Mouse (Mus musculus) E14TG2a.4 (cell line): ENCODE measurements around the gene Myh7b.

Experiments used
- CTCF ChIP-seq: conservative IDR thresholded peaks from 2 replicates; pipeline ENCODE4 v1.5.1; 2014; ENCODE audit warnings: low read length
- POU5F1 ChIP-seq: IDR thresholded peaks from 2 replicates; pipeline ENCODE4 v1.6.1; 2014; ENCODE audit warnings: low read length, borderline replicate concordance

- TF ChIP-seq POU5F1 (no peak), CTCF (no peak)
Observed at GRCm38 (mm10) chr2:155589521-155589920, 21.5 kb upstream of the Myh7b start.
